Mouse (Mus musculus) C2C12 (cell line): ENCODE results near the gene Slc17a2.

Experiments
- CTCF ChIP-seq: IDR thresholded peaks from one replicate; pipeline ENCODE4 v1.5.1; 2011; ENCODE audit not compliant: control insufficient read depth, insufficient read depth, insufficient read length
- USF1 ChIP-seq: IDR thresholded peaks from one replicate; pipeline ENCODE4 v1.6.1; 2011; ENCODE audit warnings: low read depth, mild to moderate bottlenecking, control low read depth, moderate library complexity

DNA sequence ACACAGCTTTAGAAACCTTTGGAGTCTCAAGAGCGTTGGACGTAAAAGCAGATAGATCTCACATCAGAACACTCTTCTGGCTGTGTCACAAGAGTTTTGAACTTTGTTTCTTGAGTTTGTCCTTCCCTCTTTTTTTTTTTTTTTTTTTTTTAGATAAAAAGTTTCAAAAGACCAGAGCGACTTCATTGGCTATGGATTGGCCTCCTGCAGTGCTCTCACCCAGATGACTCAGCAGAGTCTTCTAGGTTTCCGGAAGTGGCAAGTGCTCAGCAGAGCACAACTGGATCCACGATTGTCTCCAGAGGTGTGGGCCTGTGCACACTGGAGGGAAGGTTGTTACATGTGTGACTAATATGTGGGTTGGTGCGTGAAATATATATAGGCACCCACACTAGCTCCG is 28.5 kb upstream of the Slc17a2 start:
- TF ChIP-seq CTCF (no peak), USF1 (no peak)
